Mouse (Mus musculus) ES-E14 (cell line): Measurements from ENCODE around the gene Pla2g12b.

Source experiments
- CHD2 ChIP-seq: IDR thresholded peaks from 2 replicates; pipeline ENCODE4 v1.6.1; 2014; ENCODE audit warnings: mild to moderate bottlenecking, low read depth, low read length, inconsistent platforms
- HCFC1 ChIP-seq: IDR thresholded peaks from 2 replicates; pipeline ENCODE4 v1.6.1; 2012; ENCODE audit warnings: low read length, inconsistent platforms, borderline replicate concordance; ENCODE audit not compliant: insufficient read depth
- MAFK ChIP-seq: IDR thresholded peaks from 2 replicates; pipeline ENCODE4 v1.6.1; 2014; ENCODE audit warnings: mild to moderate bottlenecking, low read depth, low read length, inconsistent platforms; ENCODE audit not compliant: insufficient read depth
- ZC3H11A ChIP-seq: IDR thresholded peaks from 2 replicates; pipeline ENCODE4 v1.6.1; 2012; ENCODE audit warnings: low read depth, mild to moderate bottlenecking, inconsistent platforms, low read length, borderline replicate concordance
- ZNF384 ChIP-seq: IDR thresholded peaks from 2 replicates; pipeline ENCODE4 v1.6.1; 2012; ENCODE audit warnings: low read depth, low read length, inconsistent platforms

GRCm38 (mm10) chr10:59410264-59410663 is 6.8 kb downstream of the Pla2g12b start:
- TF ChIP-seq ZC3H11A (no peak), HCFC1 (no peak), MAFK (no peak), ZNF384 (no peak), CHD2 (no peak)
